ENCODE assay signal across 27 mouse cellular contexts in the genomic region with DNA sequence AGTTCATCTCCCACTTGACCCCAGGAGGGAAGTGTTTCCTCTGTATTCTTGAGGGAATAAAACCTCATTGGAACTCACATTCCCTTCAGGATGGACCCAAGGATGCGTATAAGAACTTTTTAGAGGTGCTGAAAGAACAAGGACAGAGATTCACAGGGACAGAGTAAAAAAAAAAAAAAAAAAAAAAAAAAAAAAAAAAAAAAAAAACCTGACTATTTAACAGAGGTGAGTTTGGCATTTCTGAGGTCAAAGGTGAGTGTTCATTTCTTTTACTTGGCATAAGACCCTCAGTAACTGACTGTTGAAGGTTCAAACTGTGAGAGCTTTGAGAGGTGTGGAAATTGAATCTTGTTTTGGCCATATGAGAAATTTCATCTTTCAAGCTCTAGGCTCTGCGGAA. TPM values are rescaled to one million over a fixed set of nuclear protein-coding genes. Genes with fewer than 3 reads are reported as not detected.
DNase-seq lines count a peak whose midpoint lies in the region; TF ChIP-seq lines count a peak whose summit lies in the region.
"Had no signal": no experiment of that assay in that cellular context is flagged by ENCODE, and none has a peak within 500 bp of the region (broad histone marks: within the 10 kb centered on the region; RNA-seq: fewer than 3 reads in every experiment).

No protein-coding gene starts in this region.

- DNase-seq in embryo, embryonic 10 days (ENCODE audit: low spot score): peak; percentile 3
- DNase-seq in embryo, embryonic 9.5 days (ENCODE audit: extremely low spot score): no peak
- DNase-seq in CH12.LX (ENCODE audit: extremely low read depth) (no peak), ES-E14 (ENCODE audit: low read depth, low spot score) (no peak)
- DNase-seq in kidney, postnatal 36 days: no peak
- no peak for DNase-seq in thymus, postnatal 14 days
- DNase-seq: adrenal gland, adult 2 months; adrenal gland, adult 8-10 months; adrenal gland, postnatal 10 days; adrenal gland, postnatal 14 days; adrenal gland, postnatal 25 days; adrenal gland, postnatal 36 days; B cell, adult 2 months; cerebellum, adult 11 months; cerebellum, adult 11-12 months; cerebellum, adult 18-20 months; cerebellum, adult 2 months; cerebellum, adult 8-10 months had no signal

- H3K9ac ChIP-seq in CH12.LX (ENCODE audit: insufficient read depth, low read depth): no peak overlapping the region
- no peak overlapping the region for H3K9ac ChIP-seq in ES-E14 (ENCODE audit: insufficient read depth, low read depth, low read length, poor library complexity, severe bottlenecking)

- no peak for TF ChIP-seq EP300 in CH12.LX (IDR thresholded peaks at IDR 0.05; ENCODE audit: low read length)

- TF ChIP-seq POLR2A in CH12.LX (IDR thresholded peaks at IDR 0.05; ENCODE audit: low read depth, low read length): no peak

- H3K27me3 ChIP-seq in CH12.LX (replicated peaks): no peaks in the 10 kb centered on the region
- H3K27me3 ChIP-seq: Patski had no signal

- H3K4me1 ChIP-seq in CH12.LX (ENCODE audit: control insufficient read depth in 1 of 2, insufficient read depth in 2 of 2) (peaks cover 0 to 15% of the 10 kb centered on the region in 2 experiments; a peak in 2 of 4 replicates), ES-E14 (ENCODE audit: control insufficient read depth in 2 of 2, insufficient read depth in 2 of 2, low read length in 2 of 2, poor library complexity in 1 of 2) (no peaks in the 10 kb centered on the region)

- H3K4me3 ChIP-seq in CH12.LX (replicated peaks in 1 of 3; ENCODE audit: low read depth in 2 of 3, low read length in 2 of 3, poor library complexity in 1 of 3) (no peak overlapping the region), ES-E14 (ENCODE audit: insufficient read depth in 1 of 2, low read depth in 1 of 2, low read length in 2 of 2, poor library complexity in 1 of 2, severe bottlenecking in 1 of 2) (no peak overlapping the region)

- H3K27ac ChIP-seq in CH12.LX (ENCODE audit: insufficient read depth, low read depth) (no peak overlapping the region), ES-E14 (ENCODE audit: insufficient read depth, low read depth, low read length, poor library complexity, severe bottlenecking) (no peak overlapping the region)

- TF ChIP-seq CTCF in CH12.LX (conservative IDR thresholded peaks at IDR 0.05 in 1 of 2, IDR thresholded peaks at IDR 0.05 in 1 of 2; ENCODE audit: low read depth in 2 of 2, low read length in 2 of 2): no peak

- H3K4me2 ChIP-seq in CH12.LX (ENCODE audit: insufficient read depth, low read depth, poor library complexity, severe bottlenecking): no peak overlapping the region

- H3K9me3 ChIP-seq in CH12.LX (replicated peaks; ENCODE audit: low read length) (no peaks in the 10 kb centered on the region), ES-E14 (ENCODE audit: control insufficient read depth, insufficient read depth, low read depth, low read length) (no peaks in the 10 kb centered on the region)
- H3K9me3 ChIP-seq: G1E had no signal

- in situ Hi-C loops in CH12.LX (cut with MboI; ENCODE audit: low pct_ligation_motif_present, low pct_unique_long_range_greater_than_20kb, low sequenced_read_pairs) (no loop called here), ES-E14 (cut with MboI; ENCODE audit: low sequenced_read_pairs in 2 of 2, unreplicated experiment in 2 of 2) (no loop called here)

- no peaks in the 10 kb centered on the region for H3K79me2 ChIP-seq in CH12.LX (replicated peaks; ENCODE audit: control insufficient read depth, extremely low read depth, insufficient read depth, poor library complexity, severe bottlenecking)

- H3K36me3 ChIP-seq in CH12.LX (replicated peaks in 1 of 2; ENCODE audit: control insufficient read depth in 1 of 2, insufficient read depth in 1 of 2, low read length in 1 of 2): no peaks in the 10 kb centered on the region
- no peaks in the 10 kb centered on the region for H3K36me3 ChIP-seq in ES-E14 (ENCODE audit: control insufficient read depth, insufficient read depth, low read length, poor library complexity, severe bottlenecking)
- H3K36me3 ChIP-seq: G1E had no signal

- dilution Hi-C loops in CH12.LX (cut with MboI; ENCODE audit: extremely low pct_ligation_motif_present, extremely low pct_unique_long_range_greater_than_20kb, low sequenced_read_pairs): no loop called here

- TF ChIP-seq RAD21 in CH12.LX (IDR thresholded peaks at IDR 0.05; ENCODE audit: low read depth, low read length): no peak

TF ChIP-seq in CH12.LX, 34 proteins besides CTCF, POLR2A, EP300 and RAD21:
- TF ChIP-seq ZNF384 (IDR thresholded peaks at IDR 0.05; ENCODE audit: low read depth, low read length) (peak; percentile 69), ZC3H11A (IDR thresholded peaks at IDR 0.05; ENCODE audit: low read depth, low read length) (no peak), ELF1 (IDR thresholded peaks at IDR 0.05; ENCODE audit: low read depth, low read length) (no peak), TCF12 (IDR thresholded peaks at IDR 0.05; ENCODE audit: low read depth, low read length) (no peak)

TF ChIP-seq in ES-E14, 5 proteins besides CTCF, POLR2A, EP300 and RAD21:
- TF ChIP-seq CHD2 (IDR thresholded peaks at IDR 0.05; ENCODE audit: low read depth, low read length): no peak
- TF ChIP-seq ZNF384 (IDR thresholded peaks at IDR 0.05; ENCODE audit: low read depth, low read length): peak; percentile 55; the same call in 1 of the 2 replicates

RNA-seq across cellular contexts. Expression of a gene that starts 6.1 kb away (rescaled TPM):
- total RNA-seq in CH12.LX (2012; rRNA removed) (not detected in 2 replicates), CH12.LX (2014; rRNA removed) (not detected in 2 replicates), ES-E14 (2012; rRNA removed) (not detected in 2 replicates)
- 0.73 and 1.1 TPM in 2 replicates for polyA plus RNA-seq in CH12.LX (2012; ENCODE audit: insufficient read length, low read depth)
- total RNA-seq: adrenal gland, adult 18-20 months; adrenal gland, adult 2 months; adrenal gland, adult 8-10 months; adrenal gland, postnatal 10 days; adrenal gland, postnatal 14 days; adrenal gland, postnatal 25 days; adrenal gland, postnatal 36 days; adrenal gland, postnatal 4 days; MEL had no signal
- polyA plus RNA-seq: activated CD4-positive, CD25-positive, alpha-beta regulatory T cell, adult 4 months; adrenal gland, adult 2 months; brain, embryonic 14.5 days; C2C12; CD4-positive, CD25-positive, alpha-beta regulatory T cell, adult 4 months; cerebellum, adult 2 months; G1E; Patski had no signal

RNA-seq across cellular contexts. Expression of a gene that starts 18.0 kb away (rescaled TPM):
- not detected in 2 replicates for total RNA-seq in CH12.LX (2012; rRNA removed)
- total RNA-seq in CH12.LX (2014; rRNA removed): not detected in 2 replicates
- not detected in 2 replicates for polyA plus RNA-seq in CH12.LX (2012; ENCODE audit: insufficient read length, low read depth)
- not detected in 2 replicates for total RNA-seq in ES-E14 (2012; rRNA removed)
- total RNA-seq: adrenal gland, adult 18-20 months; adrenal gland, adult 2 months; adrenal gland, adult 8-10 months; adrenal gland, postnatal 10 days; adrenal gland, postnatal 14 days; adrenal gland, postnatal 25 days; adrenal gland, postnatal 36 days; adrenal gland, postnatal 4 days; G1E; MEL had no signal
- polyA plus RNA-seq: activated CD4-positive, CD25-positive, alpha-beta regulatory T cell, adult 4 months; adrenal gland, adult 2 months; brain, embryonic 14.5 days; C2C12; CD4-positive, CD25-positive, alpha-beta regulatory T cell, adult 4 months; cerebellum, adult 2 months; G1E; Patski had no signal

RNA-seq across cellular contexts. Expression of a gene that starts 23.3 kb away (rescaled TPM):
- 0.81 and 0.84 TPM in 2 replicates for total RNA-seq in CH12.LX (2012; rRNA removed)
- 1.2 and 1.6 TPM in 2 replicates for total RNA-seq in CH12.LX (2014; rRNA removed)
- 16.0 TPM in 2 replicates for polyA plus RNA-seq in CH12.LX (2012; ENCODE audit: insufficient read length, low read depth)
- 3.8 and 5.1 TPM in 2 replicates for total RNA-seq in ES-E14 (2012; rRNA removed)
- polyA plus RNA-seq: C2C12, Patski had no signal

RNA-seq across cellular contexts. Expression of a gene that starts 28.3 kb away (rescaled TPM):
- total RNA-seq in CH12.LX (2012; rRNA removed): not detected in 2 replicates
- not detected in 2 replicates for total RNA-seq in CH12.LX (2014; rRNA removed)
- polyA plus RNA-seq in CH12.LX (2012; ENCODE audit: insufficient read length, low read depth): not detected in 2 replicates
- total RNA-seq in ES-E14 (2012; rRNA removed): not detected in 2 replicates
- total RNA-seq: adrenal gland, adult 18-20 months; adrenal gland, adult 2 months; adrenal gland, adult 8-10 months; adrenal gland, postnatal 10 days; adrenal gland, postnatal 14 days; adrenal gland, postnatal 25 days; adrenal gland, postnatal 36 days; adrenal gland, postnatal 4 days; G1E; MEL had no signal
- polyA plus RNA-seq: activated CD4-positive, CD25-positive, alpha-beta regulatory T cell, adult 4 months; adrenal gland, adult 2 months; brain, embryonic 14.5 days; C2C12; CD4-positive, CD25-positive, alpha-beta regulatory T cell, adult 4 months; cerebellum, adult 2 months; G1E; Patski had no signal

RNA-seq across cellular contexts. Expression of a gene that starts 52.6 kb away (rescaled TPM):
- total RNA-seq in CH12.LX (2012; rRNA removed) (not detected in 2 replicates), CH12.LX (2014; rRNA removed) (not detected in 2 replicates), ES-E14 (2012; rRNA removed) (not detected in 2 replicates)
- polyA plus RNA-seq in CH12.LX (2012; ENCODE audit: insufficient read length, low read depth): not detected in 2 replicates
- total RNA-seq: adrenal gland, adult 18-20 months; adrenal gland, adult 2 months; adrenal gland, adult 8-10 months; adrenal gland, postnatal 10 days; adrenal gland, postnatal 14 days; adrenal gland, postnatal 25 days; adrenal gland, postnatal 36 days; adrenal gland, postnatal 4 days; MEL had no signal
- polyA plus RNA-seq: activated CD4-positive, CD25-positive, alpha-beta regulatory T cell, adult 4 months; adrenal gland, adult 2 months; brain, embryonic 14.5 days; C2C12; CD4-positive, CD25-positive, alpha-beta regulatory T cell, adult 4 months; cerebellum, adult 2 months; G1E; Patski had no signal
